Mouse (Mus musculus) frontal cortex, postnatal 10 days (tissue): ENCODE measurements around the gene Ncoa6.
A peak's percentile ranks its signal among the peaks of the same experiment; 100 is the strongest.

Experiments
- DNase-seq, 2 experiments: peaks; one replicate each; pipeline ENCODE4 v3.0.0; 2022; ENCODE audit warnings: low spot score in 2 of 2, mixed read lengths in 1 of 2

The Ncoa6 gene

DNA sequence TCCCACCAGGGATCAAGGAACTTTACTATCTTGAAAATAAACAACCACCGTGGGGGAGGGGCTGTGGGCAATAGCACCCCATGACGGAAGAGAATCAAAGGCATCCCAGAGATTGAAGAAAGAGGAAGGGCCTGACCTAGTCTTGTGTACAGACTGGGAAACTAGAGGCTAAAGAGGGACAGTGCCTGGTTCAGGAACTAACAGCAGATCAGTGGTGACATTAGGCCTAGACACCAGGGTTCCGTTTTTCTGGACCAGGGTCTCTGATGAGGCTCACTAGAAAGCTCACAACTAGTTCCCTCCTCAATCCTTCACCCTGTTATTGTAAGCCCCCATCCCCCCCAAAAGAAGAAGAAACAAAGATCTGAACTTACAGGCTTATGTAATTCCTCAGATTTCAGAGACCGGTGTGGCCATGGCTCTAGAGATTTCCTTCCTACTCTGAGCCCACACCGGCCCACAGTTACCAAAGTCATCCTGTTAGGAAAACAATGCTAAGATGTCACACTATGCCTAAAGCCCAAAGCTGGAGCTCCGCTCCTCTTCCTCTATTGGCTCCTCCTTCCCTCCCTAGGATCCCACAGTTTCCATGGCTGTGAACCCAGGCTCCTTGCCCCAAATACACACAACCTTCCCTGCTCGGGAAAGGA is 105.9 kb downstream of the Ncoa6 start:
- DNase-seq: no peak

- DNase-seq: no peak
Measured at GRCm38 (mm10) chr2:155357686-155358399, 115.9 kb downstream of the Ncoa6 start.

DNA sequence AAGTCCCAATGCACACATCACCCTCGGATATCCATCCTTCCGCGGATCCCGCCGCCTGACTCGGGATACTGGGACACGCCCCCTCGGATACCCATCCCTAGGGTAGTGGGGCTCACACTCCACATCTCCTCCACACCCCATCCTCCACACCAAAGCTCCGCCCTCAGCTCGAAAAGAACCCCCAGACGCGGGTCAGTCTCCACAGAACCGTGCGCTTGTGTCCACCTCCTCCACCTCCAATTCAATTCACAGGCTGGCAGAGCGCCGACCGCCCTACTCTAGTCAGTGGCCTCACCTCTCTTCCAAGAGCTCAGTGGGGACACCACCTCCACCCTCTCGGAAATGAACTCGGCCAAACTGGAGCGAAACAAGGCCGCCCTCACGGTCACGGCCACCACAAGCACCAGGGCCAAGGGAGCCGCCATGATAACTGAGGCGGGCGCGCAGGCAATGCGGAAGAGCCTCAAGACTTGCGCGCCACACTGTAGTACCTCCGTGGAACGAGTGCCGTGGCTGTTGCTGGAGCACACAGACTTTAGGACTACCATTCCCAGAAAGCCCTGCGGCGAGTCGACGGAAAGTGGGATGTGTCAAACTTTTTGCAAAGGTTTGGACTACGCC is 116.6 kb downstream of the Ncoa6 start, which contains the start of gene Pigu:
TSS of gene Pigu (minus strand) at position 460 of the 621 bp plus-strand sequence.
- DNase-seq: peak; percentile 90 to 91

GRCm38 (mm10) chr2:155354402-155354801 is 119.3 kb downstream of the Ncoa6 start:
- DNase-seq: no peak

- no peak for DNase-seq
Measured at GRCm38 (mm10) chr2:155346670-155347069, 127.0 kb downstream of the Ncoa6 start.
